Mouse (Mus musculus) CD4-positive naive resting alpha-beta T cell, adult 76 days (primary cell): ENCODE results near the gene Vmn2r83. TPM values are rescaled to one million over a fixed set of nuclear protein-coding genes. Genes with fewer than 3 reads are reported as not detected.

Source experiments
- total RNA-seq: library from RNA; stranded (reverse); gene quantifications from one replicate; pipeline ENCODE4 v1.2.4, GENCODE M21; 2023

Gene Vmn2r83
- not detected for total RNA-seq

GRCm38 (mm10) chr10:79468431-79468830 lies at the start of gene Vmn2r83:
Vmn2r83 (plus strand) TSS chr10:79468731.

GRCm38 (mm10) chr10:79533126-79533911 lies 64.8 kb downstream of the Vmn2r83 start, which contains the start of gene Plpp2:
Plpp2 (minus strand) TSS chr10:79533796.

Other genes with a start within 250 kb of the Vmn2r83 start
- gene Vmn2r81, start 221.0 kb upstream of the Vmn2r83 start, total RNA-seq, result not detected
- gene Vmn2r82, start 112.2 kb upstream of the Vmn2r83 start, total RNA-seq, result not detected
- 2.9 TPM for gene Plpp2, start 65.1 kb downstream of the Vmn2r83 start, total RNA-seq
- 57.4 TPM for gene Mier2, start 86.5 kb downstream of the Vmn2r83 start, total RNA-seq
- gene Theg, start 118.6 kb downstream of the Vmn2r83 start, total RNA-seq, result not detected
- not detected for gene C2cd4c, start 145.3 kb downstream of the Vmn2r83 start, total RNA-seq
- not detected for gene Shc2, start 169.2 kb downstream of the Vmn2r83 start, total RNA-seq
- gene Odf3l2, start 177.0 kb downstream of the Vmn2r83 start, total RNA-seq, result not detected
- not detected for gene Madcam1, start 195.8 kb downstream of the Vmn2r83 start, total RNA-seq
- gene Tpgs1, start 200.6 kb downstream of the Vmn2r83 start, total RNA-seq, result 18.3 TPM
- 81.6 TPM for gene Cdc34, start 213.5 kb downstream of the Vmn2r83 start, total RNA-seq
- gene Gzmm, start 220.3 kb downstream of the Vmn2r83 start, total RNA-seq, result 2.1 TPM
- gene Bsg, start 235.8 kb downstream of the Vmn2r83 start, total RNA-seq, result 88.4 TPM
- not detected for gene Hcn2, start 247.9 kb downstream of the Vmn2r83 start, total RNA-seq